14 mouse cellular contexts compared by ENCODE assay signal in the genomic region with DNA sequence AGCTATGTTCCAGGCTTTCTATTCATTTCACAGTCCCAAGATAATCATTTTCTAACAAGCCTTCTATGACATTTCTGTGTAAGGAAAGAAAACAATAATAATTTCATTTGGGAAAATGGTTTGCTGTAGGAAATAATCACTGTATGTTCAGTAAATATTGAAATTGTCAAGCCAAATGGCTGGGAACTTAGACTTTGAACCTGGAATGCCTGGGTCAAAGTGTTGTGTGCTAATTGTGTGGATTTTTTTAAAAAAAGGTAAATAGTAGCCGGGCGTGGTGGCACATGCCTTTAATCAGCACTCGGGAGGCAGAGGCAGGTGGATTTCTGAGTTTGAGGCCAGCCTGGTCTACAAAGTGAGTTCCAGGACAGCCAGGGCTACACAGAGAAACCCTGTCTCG.
"Had no signal": no experiment of that assay in that cellular context is flagged by ENCODE, and none has a peak within 500 bp of the region (broad histone marks: within the 10 kb centered on the region; RNA-seq: fewer than 3 reads in every experiment).

No protein-coding gene starts in this region.

- H3K36me3 ChIP-seq: midbrain, embryonic 10.5 days; midbrain, embryonic 12.5 days; neural tube, embryonic 12.5 days; stomach, embryonic 15.5 days had no signal

- H3K9ac ChIP-seq: liver, embryonic 14.5 days; lung, embryonic 14.5 days; midbrain, embryonic 12.5 days; neural tube, embryonic 12.5 days; stomach, embryonic 15.5 days had no signal

- ATAC-seq: midbrain, embryonic 16.5 days had no signal

- H3K27me3 ChIP-seq: midbrain, embryonic 12.5 days; neural tube, embryonic 12.5 days; stomach, embryonic 15.5 days had no signal

- H3K27ac ChIP-seq: liver, embryonic 14.5 days; midbrain, embryonic 10.5 days; midbrain, embryonic 12.5 days; neural tube, embryonic 12.5 days; stomach, embryonic 15.5 days had no signal

- H3K4me1 ChIP-seq: midbrain, embryonic 10.5 days; midbrain, embryonic 12.5 days; neural tube, embryonic 12.5 days; stomach, embryonic 15.5 days had no signal

- H3K4me3 ChIP-seq: midbrain, embryonic 10.5 days; midbrain, embryonic 12.5 days; neural tube, embryonic 12.5 days; stomach, embryonic 15.5 days had no signal

- H3K9me3 ChIP-seq: midbrain, embryonic 10.5 days; midbrain, embryonic 12.5 days; neural tube, embryonic 12.5 days; stomach, embryonic 15.5 days had no signal

- DNase-seq: lung, adult 18-20 months; lung, embryonic 14.5 days; lung, postnatal 10 days; lung, postnatal 4 days; midbrain, embryonic 14.5 days; right cerebral cortex, postnatal 14 days; thymus, adult 18-20 months; thymus, postnatal 25 days had no signal

- H3K4me2 ChIP-seq: lung, embryonic 14.5 days; midbrain, embryonic 12.5 days; neural tube, embryonic 12.5 days; stomach, embryonic 15.5 days had no signal
